Mouse (Mus musculus) liver, embryonic 14 days (tissue): Measurements from ENCODE around the gene Neurog3. TPM values are rescaled to one million over a fixed set of nuclear protein-coding genes. Genes with fewer than 3 reads are reported as not detected.

ENCODE experiments used
- polyA plus RNA-seq: library from polyadenylated mRNA; depleted of rRNA; stranded (reverse); fragments of >200 nt; gene quantifications from 2 replicates; pipeline ENCODE4 v1.2.3, GENCODE M21; 2012; rRNA removed

The Neurog3 gene
- 0.18 TPM in 1 of 2 replicates, not detected in the other for polyA plus RNA-seq

GRCm38 (mm10) chr10:62132691-62133281, at the start of gene Neurog3:
Gene Neurog3, plus strand, starts transcription at chr10:62133090.

GRCm38 (mm10) chr10:62143820-62144219, 10.9 kb downstream of the Neurog3 start, which contains the start of gene Fam241b:
Gene Fam241b, minus strand, starts transcription at chr10:62143920.

Other genes starting within 250 kb of the Neurog3 start
- gene Col13a1, start 154.0 kb upstream of the Neurog3 start, polyA plus RNA-seq = 1.1 and 1.5 TPM in 2 replicates
- gene Fam241b, start 10.8 kb downstream of the Neurog3 start, polyA plus RNA-seq = 0.20 and 0.29 TPM in 2 replicates
- gene Tspan15, start 98.2 kb downstream of the Neurog3 start, polyA plus RNA-seq = 6.0 and 6.5 TPM in 2 replicates
- gene Tacr2, start 119.3 kb downstream of the Neurog3 start, polyA plus RNA-seq = not detected in 2 replicates
- gene Hk1, start 246.8 kb downstream of the Neurog3 start, polyA plus RNA-seq = 55.1 and 58.8 TPM in 2 replicates